Mouse (Mus musculus) stomach, postnatal 0 days (tissue): ENCODE measurements around the gene Cpa4.

Experiments
- CTCF ChIP-seq: IDR thresholded peaks from 2 replicates; pipeline ENCODE4 v1.5.1; 2016; ENCODE audit warnings: antibody characterized with exemption, low read depth, mild to moderate bottlenecking, moderate library complexity
- EP300 ChIP-seq: optimal IDR thresholded peaks from 2 replicates; pipeline ENCODE3; 2016; ENCODE audit warnings: antibody characterized with exemption

DNA sequence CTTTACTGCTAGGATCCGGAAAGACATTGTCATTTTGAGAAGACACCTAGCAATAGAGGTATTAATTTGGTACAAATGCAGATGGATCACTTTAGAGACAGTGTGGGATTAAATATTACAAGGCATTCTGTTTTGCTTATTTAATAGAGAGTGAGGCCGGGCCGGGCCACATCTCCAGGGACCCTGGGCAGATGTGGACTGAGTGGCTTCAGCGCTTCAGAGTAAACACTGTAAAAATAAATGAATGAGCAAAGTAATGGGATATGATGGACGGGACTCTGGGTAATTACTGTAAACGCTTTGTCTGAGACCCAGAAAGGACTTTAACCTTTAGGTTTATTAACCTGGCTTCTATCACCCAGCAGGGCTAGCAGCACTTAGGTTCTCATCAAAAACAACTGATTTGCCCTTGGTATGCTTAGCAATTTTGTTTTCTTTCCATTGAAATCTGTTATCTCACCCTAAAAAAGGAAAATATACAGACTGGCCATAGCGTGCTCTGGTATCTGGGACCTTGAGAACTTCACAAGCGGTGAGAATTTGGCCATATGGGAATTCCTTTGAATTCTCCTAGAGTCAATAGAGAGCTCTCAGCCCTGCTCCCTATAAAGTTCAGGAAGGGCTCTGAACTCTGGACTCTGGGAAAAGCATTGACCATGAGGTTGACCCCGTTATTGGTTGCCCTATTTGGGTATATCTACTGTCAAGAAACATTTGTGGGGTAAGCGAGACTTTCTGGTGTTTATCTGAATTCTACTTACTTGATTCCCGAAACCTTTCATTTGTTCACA lies 27.0 kb upstream of the Cpa4 start, which contains the start of gene Cpa2:
- TF ChIP-seq CTCF (no peak), EP300 (no peak)
